Mouse (Mus musculus) heart, embryonic 14.5 days (tissue): ENCODE results near the gene Hdac10. TPM values are rescaled to one million over a fixed set of nuclear protein-coding genes. Genes with fewer than 3 reads are reported as not detected.
A peak's percentile ranks its signal among the peaks of the same experiment; 100 is the strongest.

Experiments used
- ATAC-seq: fragments of 200-750 bp; cut with Nextera tagmentation; 2 replicates; pipeline ENCODE4 v1.8.0; 2017; ENCODE audit warnings: low read depth, moderate TSS enrichment; ENCODE audit not compliant: insufficient number of reproducible peaks, insufficient read depth, low FRiP score
- H3K27ac ChIP-seq, 2 experiments: fragments of 200-500 bp in 1 of 2; fragments of 300-500 bp in 1 of 2; sonication (generic) in 1 of 2; replicated peaks in 1 of 2; 2 replicates each; pipeline ENCODE4 v1.5.1; 2012 to 2014; ENCODE audit warnings: low read depth in 2 of 2, low read length in 2 of 2, control low read depth in 1 of 2, mild to moderate bottlenecking in 1 of 2, mixed read lengths in 1 of 2; ENCODE audit not compliant: control insufficient read depth in 1 of 2, insufficient read depth in 1 of 2
- H3K27me3 ChIP-seq: fragments of 300-500 bp; sonication (generic); 2 replicates; pipeline ENCODE4 v1.6.1; 2014; ENCODE audit warnings: mild to moderate bottlenecking, low read length, control low read depth; ENCODE audit not compliant: control insufficient read depth, insufficient read depth
- H3K36me3 ChIP-seq: fragments of 300-500 bp; sonication (generic); 2 replicates; pipeline ENCODE4 v1.6.1; 2014; ENCODE audit warnings: mild to moderate bottlenecking, control low read depth, low read length, mixed read lengths; ENCODE audit not compliant: control insufficient read depth, insufficient read depth
- H3K4me1 ChIP-seq, 2 experiments: fragments of 200-500 bp in 1 of 2; fragments of 300-500 bp in 1 of 2; sonication (generic) in 1 of 2; 2 replicates each; pipeline ENCODE4 v1.6.1; 2012 to 2014; ENCODE audit warnings: low read length in 2 of 2, control low read depth in 1 of 2, mixed read lengths in 1 of 2; ENCODE audit not compliant: control insufficient read depth in 2 of 2, insufficient read depth in 2 of 2
- H3K4me2 ChIP-seq: fragments of 300-500 bp; sonication (generic); 2 replicates; pipeline ENCODE4 v1.6.1; 2014; ENCODE audit warnings: mild to moderate bottlenecking, low read length
- H3K4me3 ChIP-seq, 2 experiments: fragments of 200-500 bp in 1 of 2; fragments of 300-500 bp in 1 of 2; sonication (generic) in 1 of 2; 2 replicates each; pipeline ENCODE4 v1.5.1; 2012 to 2014; ENCODE audit warnings: low read length in 2 of 2, mild to moderate bottlenecking in 2 of 2, control low read depth in 1 of 2, low read depth in 1 of 2, moderate library complexity in 1 of 2; ENCODE audit not compliant: control insufficient read depth in 1 of 2, insufficient read depth in 1 of 2
- H3K9ac ChIP-seq: fragments of 300-500 bp; sonication (generic); 2 replicates; pipeline ENCODE4 v1.6.1; 2014; ENCODE audit warnings: mild to moderate bottlenecking, low read length
- H3K9me3 ChIP-seq: fragments of 300-500 bp; sonication (generic); 2 replicates; pipeline ENCODE4 v1.6.1; 2016; ENCODE audit warnings: low read length, control low read depth; ENCODE audit not compliant: control insufficient read depth
- WGBS: fragments of 180-500 bp; shearing (Covaris S2); extraction: QIAGEN DNeasy Blood & Tissue Kit; methylation state at CpG from one replicate; pipeline ENCODE4 v1.1.7; 2014; 5-methylcytosine and 5-hydroxymethylcytosine counted together
- polyA plus RNA-seq: library from polyadenylated mRNA; unstranded; fragments of >200 nt; fragmentation: Nextera tagmentation; extraction: Ambion mirVana; gene quantifications from 2 replicates; pipeline ENCODE4 v1.2.1, GENCODE M21; 2014

Gene Hdac10
- polyA plus RNA-seq, 1 experiment from 2014 or later: 11.0 TPM

DNA sequence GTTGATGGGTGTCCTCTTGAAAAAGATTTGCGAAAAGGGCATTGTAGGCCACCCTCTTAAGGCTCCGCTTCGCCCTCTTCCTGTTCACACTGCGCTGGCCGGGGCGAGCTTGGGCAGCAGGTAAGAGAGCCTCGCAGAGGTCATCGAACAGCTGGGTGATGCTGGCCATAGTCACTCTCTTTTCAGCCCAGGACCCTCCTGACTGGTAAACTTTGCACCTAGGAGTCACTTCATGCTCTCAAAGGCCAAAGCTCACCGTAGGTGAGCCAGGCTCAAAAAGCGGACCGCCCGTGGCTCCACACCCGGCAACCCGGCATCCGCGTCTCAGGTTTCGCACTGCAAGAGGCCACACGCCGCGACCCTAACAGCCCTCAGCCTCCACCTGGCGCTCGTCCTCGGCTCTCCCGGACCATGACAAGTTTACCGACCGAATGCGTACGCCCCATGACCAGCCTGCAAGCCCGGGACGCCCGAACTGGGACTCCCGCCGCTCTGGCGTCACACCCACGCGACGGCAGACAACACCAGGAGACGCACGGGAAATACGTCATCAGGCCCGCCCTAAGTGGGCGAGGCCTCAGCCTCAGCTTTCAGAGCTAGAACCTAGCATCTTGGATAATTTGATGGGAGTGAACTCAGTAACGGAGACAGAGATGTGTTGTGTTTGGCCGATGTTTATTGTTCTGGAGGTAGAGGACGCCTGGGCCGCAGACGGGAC is 5.7 kb downstream of the Hdac10 start, which contains the start of gene Tubgcp6:
Gene Tubgcp6 (minus strand): TSS at position 464 of the 718 bp plus-strand sequence.
- H3K9me3 ChIP-seq: no peaks in the 10 kb centered on the region
- H3K27me3 ChIP-seq: no peaks in the 10 kb centered on the region
- H3K36me3 ChIP-seq: peaks cover 45% of the 10 kb centered on the region
- peak within 1 kb of the TSS; percentile 96 for H3K9ac ChIP-seq
- peak within 1 kb of the TSS; percentile 97 for H3K4me2 ChIP-seq
- peaks cover 16 to 34% of the 10 kb centered on the region in 2 experiments for H3K4me1 ChIP-seq
- H3K4me3 ChIP-seq: peak within 1 kb of the TSS; percentile 81 to 96
- peak within 1 kb of the TSS; percentile 66 to 74 for H3K27ac ChIP-seq
- peak; percentile 81 for ATAC-seq
- under 1% methylated on average over 47 of the region's 47 CpGs for WGBS

DNA sequence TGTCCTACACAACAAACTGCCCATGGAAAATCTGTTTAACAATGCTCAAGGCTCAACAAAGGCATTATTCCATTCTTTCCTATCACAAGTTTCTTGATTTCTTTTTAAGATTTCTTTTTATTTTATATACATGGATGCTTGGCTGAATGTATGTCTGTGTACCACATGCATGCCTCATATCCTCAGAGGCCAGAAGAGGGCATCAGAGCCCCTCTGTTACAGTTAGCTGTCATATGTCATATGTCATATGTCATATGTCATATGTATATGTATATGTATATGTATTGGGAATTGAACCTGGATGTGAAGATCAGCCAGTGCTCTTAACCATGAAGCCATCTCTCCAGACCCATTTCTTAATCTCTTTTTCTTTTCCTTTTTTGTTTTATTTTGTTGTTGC is 10.5 kb downstream of the Hdac10 start:
- peaks cover 67% of the 10 kb centered on the region for H3K36me3 ChIP-seq
- H3K4me2 ChIP-seq: no peak overlapping the region
- no peaks in the 10 kb centered on the region for H3K27me3 ChIP-seq
- no peak overlapping the region for H3K4me3 ChIP-seq
- no peak for ATAC-seq
- H3K27ac ChIP-seq: no peak overlapping the region
- H3K4me1 ChIP-seq: peaks cover 7 to 22% of the 10 kb centered on the region in 2 experiments
- H3K9me3 ChIP-seq: no peaks in the 10 kb centered on the region
- H3K9ac ChIP-seq: no peak overlapping the region

DNA sequence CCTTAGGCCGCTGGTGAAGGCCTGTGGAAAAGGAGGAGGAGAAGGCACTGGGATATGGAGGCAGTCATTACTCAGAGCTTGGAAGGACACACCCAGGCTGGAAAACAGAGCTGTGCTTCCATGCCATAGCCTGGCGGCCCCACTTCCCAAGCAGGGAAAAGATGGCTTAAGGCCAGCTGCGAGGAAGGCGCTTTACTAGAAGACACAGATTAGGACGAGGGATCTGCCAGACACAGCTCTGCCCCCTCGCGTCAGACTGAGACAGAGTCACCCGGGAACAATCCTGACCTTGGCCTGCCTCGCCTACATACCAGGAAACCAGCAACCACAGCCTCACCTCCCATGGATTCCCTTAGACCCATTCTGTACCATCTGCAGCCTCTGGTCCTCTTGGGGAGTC is 18.4 kb downstream of the Hdac10 start:
- peak; percentile 51; the same call in 1 of the 2 replicates for ATAC-seq

DNA sequence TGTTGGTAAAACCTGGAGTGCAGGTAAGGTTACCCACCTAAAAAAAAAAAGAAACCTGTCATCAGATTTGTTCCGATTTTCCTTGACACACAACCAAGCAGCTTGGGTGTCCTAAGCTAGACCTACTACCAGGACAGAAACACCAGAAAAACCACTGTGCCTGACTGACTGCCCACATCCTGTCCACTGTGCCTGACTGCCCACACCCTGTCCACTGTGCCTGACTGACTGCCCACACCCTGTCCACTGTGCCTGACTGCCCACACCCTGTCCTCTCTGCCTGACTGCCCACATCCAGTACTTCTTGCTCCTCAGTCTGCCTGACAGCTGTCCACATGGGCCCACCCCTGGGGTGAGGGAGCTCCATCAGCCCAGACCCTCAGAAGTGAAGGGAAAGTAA is 21.5 kb downstream of the Hdac10 start:
- Histone ChIP-seq H3K4me2 (no peak overlapping the region), H3K27ac (no peak overlapping the region), H3K27me3 (no peaks in the 10 kb centered on the region), H3K9ac (no peak overlapping the region), H3K9me3 (no peaks in the 10 kb centered on the region), H3K4me1 (no peaks in the 10 kb centered on the region), H3K4me3 (no peak overlapping the region), H3K36me3 (peaks cover 100% of the 10 kb centered on the region)
- ATAC-seq: no peak
- 87% methylated on average over 1 of the region's 1 CpGs for WGBS

More for the DNA sequence above, 18.4 kb downstream of the Hdac10 start:
- Histone ChIP-seq H3K27ac (no peak overlapping the region), H3K4me1 (no peaks in the 10 kb centered on the region), H3K4me3 (no peak overlapping the region), H3K9ac (no peak overlapping the region), H3K27me3 (no peaks in the 10 kb centered on the region), H3K36me3 (peaks cover 96% of the 10 kb centered on the region), H3K4me2 (no peak overlapping the region), H3K9me3 (no peaks in the 10 kb centered on the region)
- 58% methylated on average over 9 of the region's 9 CpGs for WGBS

DNA sequence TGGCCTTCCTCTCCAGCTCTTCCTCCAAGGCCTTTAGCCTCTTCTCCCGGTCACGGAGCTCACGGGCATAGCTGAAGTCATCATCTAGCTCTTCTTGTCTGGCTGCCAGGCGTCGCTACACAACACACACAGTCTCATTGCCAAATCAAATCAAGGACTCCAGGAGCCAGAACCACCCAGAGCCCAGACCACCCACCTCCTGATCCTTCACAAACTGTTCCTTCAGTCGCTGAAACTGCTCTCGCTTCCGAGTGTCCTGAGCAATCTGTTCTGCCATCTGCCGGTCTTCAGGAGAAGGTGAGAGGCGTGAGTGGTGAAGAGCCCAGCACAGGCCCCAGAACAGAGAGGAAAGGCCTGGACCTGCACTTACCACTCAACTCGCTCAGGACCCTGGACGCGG is 22.4 kb downstream of the Hdac10 start:
- no peak overlapping the region for H3K27ac ChIP-seq
- WGBS: 87% methylated on average over 13 of the region's 13 CpGs
- H3K4me2 ChIP-seq: no peak overlapping the region
- H3K4me1 ChIP-seq: no peaks in the 10 kb centered on the region
- no peak overlapping the region for H3K4me3 ChIP-seq
- H3K27me3 ChIP-seq: no peaks in the 10 kb centered on the region
- peaks cover 100% of the 10 kb centered on the region for H3K36me3 ChIP-seq
- H3K9me3 ChIP-seq: no peaks in the 10 kb centered on the region
- no peak overlapping the region for H3K9ac ChIP-seq
- no peak for ATAC-seq

DNA sequence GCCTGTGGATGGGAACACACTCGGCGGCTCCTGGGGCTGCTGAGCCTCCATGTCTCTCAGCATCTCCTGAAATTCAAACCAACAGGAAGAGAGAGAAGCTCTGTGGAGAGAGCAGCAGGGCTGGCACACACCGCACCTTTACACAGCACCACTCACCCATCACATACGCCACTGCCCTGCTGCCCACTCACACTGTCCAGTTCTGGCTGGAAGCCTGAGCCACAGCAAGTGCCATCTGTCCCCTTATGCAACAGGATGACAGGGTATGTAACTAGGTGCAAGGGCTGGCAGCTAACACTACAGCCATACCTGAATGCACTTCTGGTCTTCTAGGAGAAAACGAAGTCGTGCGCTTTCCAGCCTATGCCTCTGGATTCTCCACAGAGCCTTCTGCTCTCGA is 24.1 kb downstream of the Hdac10 start:
- H3K27me3 ChIP-seq: no peaks in the 10 kb centered on the region
- no peaks in the 10 kb centered on the region for H3K9me3 ChIP-seq
- ATAC-seq: no peak
- no peak overlapping the region for H3K4me3 ChIP-seq
- no peak overlapping the region for H3K27ac ChIP-seq
- WGBS: 96% methylated on average over 8 of the region's 8 CpGs
- H3K4me1 ChIP-seq: no peaks in the 10 kb centered on the region
- H3K36me3 ChIP-seq: peaks cover 100% of the 10 kb centered on the region
- H3K9ac ChIP-seq: no peak overlapping the region
- no peak overlapping the region for H3K4me2 ChIP-seq

DNA sequence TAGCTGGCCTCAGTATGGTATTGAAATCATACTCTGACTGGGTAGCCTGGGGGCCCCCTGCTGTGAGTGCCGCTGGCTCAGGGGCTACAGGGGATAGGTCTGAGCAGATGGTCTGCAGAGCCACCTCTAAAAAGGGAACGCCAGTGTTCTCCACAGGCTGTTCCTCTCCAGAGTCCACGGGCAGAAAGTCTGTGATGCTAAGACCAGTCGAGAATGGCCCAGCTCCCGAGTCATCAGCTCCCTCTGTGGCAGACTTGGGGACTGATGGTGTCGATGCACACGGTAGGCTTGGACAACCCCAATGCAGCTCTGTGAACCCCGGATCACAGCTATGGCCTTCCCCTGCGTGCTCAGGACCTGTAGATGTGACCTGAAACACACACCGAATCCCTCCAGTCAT is 24.6 kb downstream of the Hdac10 start:
- H3K36me3 ChIP-seq: peaks cover 100% of the 10 kb centered on the region
- WGBS: 88% methylated on average over 10 of the region's 10 CpGs
- ATAC-seq: no peak
- no peak overlapping the region for H3K4me3 ChIP-seq
- no peak overlapping the region for H3K4me2 ChIP-seq
- H3K9me3 ChIP-seq: no peaks in the 10 kb centered on the region
- H3K27ac ChIP-seq: no peak overlapping the region
- H3K4me1 ChIP-seq: no peaks in the 10 kb centered on the region
- H3K27me3 ChIP-seq: no peaks in the 10 kb centered on the region
- no peak overlapping the region for H3K9ac ChIP-seq

DNA sequence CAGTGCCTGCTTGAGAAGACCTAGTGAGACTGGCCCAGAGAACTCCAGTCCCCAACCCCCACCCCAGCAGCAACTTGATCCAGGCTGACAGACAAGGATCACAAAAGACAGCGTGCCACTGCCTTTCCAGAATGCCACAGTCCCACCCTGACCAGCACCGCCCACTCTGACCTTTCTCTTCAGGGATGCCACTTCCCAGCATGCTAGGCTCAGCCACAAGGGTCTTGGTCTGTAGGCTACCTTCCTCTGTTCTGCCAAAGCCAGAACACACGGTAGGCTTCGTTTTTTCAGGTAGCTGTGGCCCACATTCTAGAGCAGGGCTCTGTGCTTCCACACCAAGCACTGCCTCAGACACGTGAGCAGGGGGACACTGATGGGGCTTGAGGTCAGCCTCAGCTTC is 25.9 kb downstream of the Hdac10 start:
- H3K27me3 ChIP-seq: no peaks in the 10 kb centered on the region
- 76% methylated on average over 5 of the region's 5 CpGs for WGBS
- no peak overlapping the region for H3K4me2 ChIP-seq
- no peak for ATAC-seq
- H3K4me1 ChIP-seq: no peaks in the 10 kb centered on the region
- H3K36me3 ChIP-seq: peaks cover 100% of the 10 kb centered on the region
- no peak overlapping the region for H3K27ac ChIP-seq
- no peaks in the 10 kb centered on the region for H3K9me3 ChIP-seq
- H3K9ac ChIP-seq: no peak overlapping the region
- H3K4me3 ChIP-seq: no peak overlapping the region
